Mouse (Mus musculus) urinary bladder, adult 18-20 months (tissue): Measurements from ENCODE around the gene Dgki.

Experiments used
- DNase-seq, 2 experiments: peaks; one replicate each; pipeline ENCODE4 v3.0.0; 2022; ENCODE audit warnings: low spot score in 2 of 2, mixed read lengths in 2 of 2

Gene Dgki

DNA sequence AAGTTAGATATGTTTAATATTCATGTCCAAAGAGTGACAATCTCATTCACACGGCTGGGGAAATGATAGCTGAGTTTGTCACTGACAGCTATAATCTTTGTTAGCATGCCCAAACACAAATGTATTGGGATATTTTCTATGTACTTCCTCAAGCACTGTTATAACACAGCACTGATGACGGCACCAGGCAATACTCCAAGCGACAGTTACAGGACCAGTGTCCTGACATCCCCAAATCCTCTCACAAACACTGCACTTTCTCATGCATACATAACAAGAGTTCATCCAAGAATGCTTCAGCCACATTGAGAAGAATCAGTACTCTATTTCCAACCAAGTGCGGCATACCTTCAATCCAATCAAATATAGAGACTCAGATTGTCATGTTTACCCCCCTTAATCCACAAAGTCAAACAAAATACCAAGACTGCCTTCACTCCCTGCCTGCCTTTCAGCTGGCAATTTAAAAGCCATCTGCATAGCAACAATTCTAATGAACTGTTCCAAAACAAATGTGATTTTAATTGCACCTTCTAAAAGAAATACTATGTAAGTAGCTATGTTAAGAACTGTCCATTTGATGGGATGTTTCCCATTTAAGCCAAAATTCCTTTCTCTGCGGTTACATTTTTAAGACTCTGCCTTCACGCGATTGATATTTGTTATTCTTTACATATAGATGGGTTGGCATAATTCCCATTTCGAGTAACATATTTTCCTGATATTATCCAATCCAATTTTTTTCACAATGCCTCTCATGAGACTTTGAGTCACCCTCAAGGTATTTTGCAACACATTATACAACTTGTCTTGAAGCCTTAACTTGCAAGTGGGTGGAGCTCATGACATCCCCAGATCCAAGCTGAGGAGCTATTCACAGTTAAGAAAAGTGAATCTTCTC lies 273.4 kb downstream of the Dgki start:
- no peak for DNase-seq

DNA sequence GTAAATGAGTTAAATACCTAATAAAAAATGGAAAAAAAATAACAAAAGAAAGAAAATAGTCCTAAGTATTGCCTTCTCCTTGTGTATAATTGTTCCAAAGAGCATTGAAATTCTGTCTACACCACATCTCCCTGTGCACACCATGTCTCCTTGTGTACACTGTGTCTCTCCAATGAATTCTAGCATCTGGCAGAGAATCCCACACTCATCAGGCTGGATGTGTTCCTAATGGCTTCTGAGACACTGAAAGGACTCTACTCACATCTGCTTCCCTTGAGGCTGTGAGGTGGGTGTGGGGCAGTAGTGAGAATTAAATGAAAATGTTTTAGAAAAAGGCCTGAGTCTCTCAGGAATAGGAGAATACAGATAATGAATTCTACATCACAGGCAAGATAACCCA lies 283.9 kb downstream of the Dgki start:
- no peak for DNase-seq

DNA sequence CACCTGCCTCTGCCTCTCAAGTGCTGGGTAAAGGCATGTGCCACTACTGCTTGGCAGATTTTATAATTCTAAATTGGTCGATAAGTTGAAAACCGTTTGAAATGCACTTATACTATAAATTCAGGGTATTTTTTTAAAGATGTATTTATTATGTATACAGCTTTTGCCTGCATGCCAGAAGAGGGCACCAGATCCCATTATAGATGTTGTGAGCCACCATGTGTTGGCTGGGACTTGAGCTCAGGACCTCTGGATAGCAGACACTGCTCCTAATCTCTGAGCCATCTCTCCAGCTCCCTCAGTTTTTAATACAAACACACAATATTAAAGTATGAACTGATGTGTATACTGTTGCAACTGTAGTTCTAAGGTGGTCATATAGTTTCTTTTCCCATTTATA lies 288.4 kb downstream of the Dgki start:
- no peak for DNase-seq

DNA sequence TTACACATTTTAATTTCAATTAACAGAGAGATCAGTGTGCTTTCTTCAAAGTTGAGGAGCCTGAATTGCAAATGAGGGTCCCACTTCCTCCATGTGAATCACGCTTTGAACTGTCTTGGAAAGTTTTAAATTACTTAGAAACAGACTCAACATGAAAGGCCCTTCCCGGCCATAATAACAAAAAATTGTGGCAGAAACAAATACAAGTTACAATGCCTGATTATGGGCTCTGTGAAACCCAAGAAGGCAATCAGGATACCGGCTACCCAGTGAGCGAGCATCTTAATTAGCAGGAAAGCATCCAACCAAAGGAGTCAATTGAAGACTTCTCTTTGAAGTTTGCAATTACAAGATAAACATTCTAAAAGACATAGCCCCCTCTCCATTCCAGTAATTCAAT lies 292.4 kb downstream of the Dgki start:
- no peak for DNase-seq

DNA sequence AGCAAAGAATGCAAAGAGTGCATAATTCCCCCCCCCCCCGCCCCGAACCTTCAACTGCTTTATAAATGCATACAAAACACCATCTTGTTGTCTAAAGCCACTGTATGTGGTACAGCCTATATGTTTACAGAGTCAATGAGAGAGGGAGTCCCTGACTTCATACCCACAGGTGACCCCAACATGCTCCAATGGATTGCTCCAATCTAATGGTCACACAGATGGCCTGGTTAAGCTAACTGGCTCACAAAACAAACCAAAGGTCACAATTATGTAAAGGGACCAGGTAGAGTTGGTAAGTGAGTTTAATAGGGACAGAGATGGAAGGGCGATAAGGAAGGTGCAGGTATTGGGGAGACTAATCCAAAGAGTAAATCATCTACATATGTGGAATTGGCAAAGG lies 295.1 kb downstream of the Dgki start:
- no peak for DNase-seq

DNA sequence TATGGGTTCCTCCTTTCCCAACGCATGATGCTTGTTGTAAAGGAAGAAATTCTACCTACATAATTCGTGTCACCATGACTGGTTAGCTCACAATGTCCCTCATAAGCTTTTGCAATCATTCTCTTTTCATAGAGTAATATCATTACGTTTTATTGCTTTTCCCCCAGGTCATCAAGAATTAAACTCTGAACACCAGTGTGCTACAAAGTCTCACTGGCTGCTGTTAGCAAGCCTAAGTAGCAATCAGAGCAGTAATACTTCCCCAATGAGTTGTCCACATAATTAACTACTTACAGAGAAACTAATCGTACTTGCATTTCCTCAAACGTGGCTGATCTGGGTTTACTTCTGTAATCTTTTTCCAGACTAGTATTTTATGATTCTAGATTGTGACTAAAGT lies 296.7 kb downstream of the Dgki start:
- no peak for DNase-seq

- DNase-seq: no peak
Measured at GRCm38 (mm10) chr6:36998942-36999341, 301.0 kb downstream of the Dgki start.

DNA sequence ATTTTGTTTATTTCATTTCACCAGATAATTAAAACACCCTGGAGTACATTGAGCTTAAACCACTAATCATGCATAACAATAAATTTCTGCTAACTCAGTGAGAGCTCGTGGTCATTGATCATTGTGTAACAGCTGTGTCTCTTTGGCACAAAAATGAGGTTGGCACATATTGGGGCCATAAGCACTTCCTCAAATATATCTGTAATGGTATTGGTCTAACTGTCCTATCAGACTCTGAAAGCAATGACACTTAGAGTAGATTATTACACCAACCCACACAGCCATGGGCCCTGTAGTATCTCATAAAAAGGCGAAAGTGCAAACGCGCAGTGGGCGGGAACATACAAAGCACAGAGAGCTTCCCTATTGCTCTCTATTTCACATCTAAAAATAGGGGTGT lies 305.7 kb downstream of the Dgki start:
- DNase-seq: no peak

DNA sequence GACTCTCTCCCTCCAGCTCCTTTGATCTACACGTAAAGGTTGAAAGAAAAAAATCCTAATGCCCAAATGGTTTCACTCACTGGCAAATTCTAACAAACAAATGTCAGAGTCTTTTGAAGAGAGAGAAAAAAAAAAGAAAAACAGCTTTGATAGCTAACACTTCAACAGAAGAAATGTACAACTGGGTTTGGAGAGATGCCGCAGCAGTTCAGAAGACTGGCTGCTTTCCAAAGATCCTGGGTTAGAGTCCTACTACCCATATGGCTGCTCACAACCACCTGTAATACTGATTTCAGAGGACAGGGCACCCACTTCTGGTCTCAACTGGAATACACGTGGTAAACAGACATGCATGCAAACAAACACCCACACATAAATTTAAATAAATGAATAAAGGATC lies 309.8 kb downstream of the Dgki start:
- no peak for DNase-seq

DNA sequence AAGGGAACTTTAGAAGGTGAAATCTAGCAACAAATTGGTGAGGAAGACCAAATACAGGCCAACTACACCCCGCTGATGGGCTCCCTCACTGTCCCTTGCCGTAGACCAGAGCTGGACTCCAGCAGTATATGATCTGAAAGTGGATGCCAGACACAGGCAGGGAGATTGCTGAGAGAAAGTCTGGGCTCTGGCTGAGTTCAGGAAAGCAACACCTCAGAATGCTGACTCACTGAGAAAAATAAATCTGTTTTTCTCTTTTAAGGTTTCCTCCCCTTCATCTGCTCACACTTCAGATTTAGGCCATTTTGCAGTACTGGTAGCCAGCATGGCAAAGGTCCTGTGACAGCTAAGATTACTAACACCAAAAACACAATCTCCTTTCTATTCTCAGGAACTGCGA lies 311.2 kb downstream of the Dgki start:
- no peak for DNase-seq

- no peak for DNase-seq
Measured at GRCm38 (mm10) chr6:36981646-36982045, 318.3 kb downstream of the Dgki start.

GRCm38 (mm10) chr6:36980475-36980874 lies 319.5 kb downstream of the Dgki start:
- DNase-seq: no peak

DNA sequence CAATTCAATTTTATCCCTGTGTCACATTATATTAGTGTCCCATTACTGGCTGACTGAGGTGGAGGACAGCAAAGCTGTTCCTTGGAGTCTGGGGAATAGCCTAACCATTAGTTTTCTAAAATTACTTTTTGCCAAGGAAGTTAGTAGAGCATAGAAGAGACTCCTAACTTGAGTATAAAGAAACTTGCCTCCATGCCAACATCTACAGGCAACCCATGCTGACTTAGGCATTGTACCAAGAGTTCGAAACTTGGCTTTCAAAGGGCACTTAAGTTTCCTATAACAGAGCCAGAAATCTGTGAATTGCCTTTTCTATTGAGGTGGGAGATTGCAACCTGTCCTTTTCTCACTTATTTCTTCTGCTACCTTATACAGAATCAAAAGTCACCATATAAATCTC lies 321.8 kb downstream of the Dgki start:
- no peak for DNase-seq

GRCm38 (mm10) chr6:36973096-36973495 lies 326.9 kb downstream of the Dgki start:
- DNase-seq: no peak

DNA sequence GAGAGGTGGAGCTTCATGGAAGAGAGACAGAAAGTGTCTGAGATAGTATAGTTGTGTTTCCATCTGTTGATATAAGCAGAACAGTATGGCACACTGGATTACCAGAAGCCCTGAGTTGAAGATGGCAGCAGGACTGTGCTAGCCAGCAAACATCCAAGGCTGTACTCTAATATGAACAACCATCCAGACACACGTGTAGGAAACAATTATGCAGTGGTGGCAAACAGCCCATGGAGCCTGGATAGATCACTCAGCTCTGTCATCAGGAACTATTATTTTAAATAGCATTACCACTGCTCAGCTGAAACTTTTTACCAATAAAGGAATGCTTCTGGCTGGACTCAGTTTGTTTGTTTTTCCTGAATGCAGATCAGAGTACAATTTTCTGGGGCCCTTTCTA lies 327.5 kb downstream of the Dgki start:
- no peak for DNase-seq

GRCm38 (mm10) chr6:36969249-36969885 lies 330.6 kb downstream of the Dgki start:
- DNase-seq: no peak

DNA sequence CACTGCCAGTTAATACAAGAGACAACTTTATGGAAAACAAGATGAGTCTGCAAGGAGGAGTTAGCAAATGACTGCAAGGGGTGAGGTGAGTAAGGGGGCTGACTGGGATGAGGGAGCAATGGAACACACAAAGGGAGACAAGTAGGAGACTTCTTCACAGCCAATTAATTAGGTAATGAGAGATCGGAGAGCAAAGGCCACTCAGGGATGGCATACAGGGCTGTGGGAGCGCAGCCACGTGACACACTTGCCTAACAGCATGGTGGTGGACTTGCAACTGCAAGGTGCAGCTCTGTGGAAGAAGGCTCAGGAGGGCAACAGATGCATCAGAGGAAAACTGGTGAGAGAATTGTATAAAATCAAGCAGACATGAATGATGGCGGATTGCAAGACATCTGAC lies 339.3 kb downstream of the Dgki start:
- no peak for DNase-seq

- no peak for DNase-seq
Measured at GRCm38 (mm10) chr6:36955293-36955692, 344.7 kb downstream of the Dgki start.

GRCm38 (mm10) chr6:36950648-36951047 lies 349.3 kb downstream of the Dgki start:
- DNase-seq: no peak

DNA sequence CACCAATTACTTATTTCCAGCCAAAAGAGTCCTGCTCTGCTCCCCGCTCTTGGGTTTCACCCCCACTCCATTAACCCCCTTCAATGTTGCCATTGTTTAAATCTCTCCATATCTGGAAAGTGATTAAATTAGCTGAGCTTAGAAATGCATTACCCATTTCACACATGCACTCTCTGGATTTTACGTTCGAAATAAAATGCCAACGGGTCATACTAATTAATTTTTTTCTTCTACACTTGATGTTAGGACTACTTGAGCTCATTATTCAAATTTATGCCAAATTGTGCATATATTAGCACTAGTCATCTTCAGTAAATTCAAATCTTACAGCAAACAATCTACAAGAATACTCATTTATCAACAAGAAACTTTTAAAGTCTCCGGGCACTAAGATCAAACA lies 352.1 kb downstream of the Dgki start:
- DNase-seq: no peak

GRCm38 (mm10) chr6:36937527-36937926 lies 362.5 kb downstream of the Dgki start:
- DNase-seq: no peak

GRCm38 (mm10) chr6:36936816-36937215 lies 363.2 kb downstream of the Dgki start:
- no peak for DNase-seq

DNA sequence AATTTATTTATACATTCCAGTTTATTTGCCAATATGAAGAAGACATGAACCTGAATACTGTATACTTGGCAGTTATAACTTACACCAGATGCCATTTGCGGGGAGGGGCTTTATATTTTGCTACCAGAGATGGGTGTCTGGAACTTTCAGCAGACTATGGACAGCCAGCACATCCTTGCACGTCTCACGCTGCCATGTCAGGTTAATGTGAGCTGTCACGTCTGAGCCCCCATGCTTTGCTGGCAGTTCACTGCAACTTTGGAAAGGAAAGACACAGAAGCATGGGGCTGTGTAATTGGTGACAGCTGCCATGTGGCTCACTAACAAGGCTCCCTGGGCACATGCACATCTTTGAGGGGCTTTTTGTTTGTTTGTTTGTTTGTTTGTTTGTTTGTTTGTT lies 368.5 kb downstream of the Dgki start:
- no peak for DNase-seq
